Mouse (Mus musculus) lung, postnatal 14 days (tissue): Measurements from ENCODE around the gene Mid1.
A peak's percentile ranks its signal among the peaks of the same experiment; 100 is the strongest.
"Not testable (repeated sequence)": the region's sequence is repeated elsewhere in the genome, so short reads cannot be mapped to it uniquely, and the experiment has no call there.

Source experiments
- DNase-seq: peaks from one replicate; pipeline ENCODE4 v3.0.0; 2021

The Mid1 gene

GRCm38 (mm10) chrX:169989691-169990631 is 305.0 kb downstream of the Mid1 start:
- peak; percentile 75 for DNase-seq

GRCm38 (mm10) chrX:169991128-169991873 is 306.3 kb downstream of the Mid1 start:
- DNase-seq = peak; percentile 95

GRCm38 (mm10) chrX:169992086-169992930 is 307.3 kb downstream of the Mid1 start:
- DNase-seq = not testable (repeated sequence)

GRCm38 (mm10) chrX:169992951-169993547 is 308.1 kb downstream of the Mid1 start:
- not testable (repeated sequence) for DNase-seq

- DNase-seq = not testable (repeated sequence)
Measured at GRCm38 (mm10) chrX:169994011-169994865, 309.2 kb downstream of the Mid1 start.

GRCm38 (mm10) chrX:169994866-169995711 is 310.1 kb downstream of the Mid1 start:
- not testable (repeated sequence) for DNase-seq

- DNase-seq = not testable (repeated sequence)
Measured at GRCm38 (mm10) chrX:169995909-169996521, 311.0 kb downstream of the Mid1 start.

GRCm38 (mm10) chrX:169996926-169997325 is 311.9 kb downstream of the Mid1 start:
- peak; percentile 78 for DNase-seq

- DNase-seq = peak; percentile 56
Measured at GRCm38 (mm10) chrX:169997456-169997853, 312.5 kb downstream of the Mid1 start.

GRCm38 (mm10) chrX:169997854-169998456 is 313.0 kb downstream of the Mid1 start:
- DNase-seq = peak; percentile 100

GRCm38 (mm10) chrX:169998559-169999219 is 313.7 kb downstream of the Mid1 start:
- not testable (repeated sequence) for DNase-seq

- DNase-seq = not testable (repeated sequence)
Measured at GRCm38 (mm10) chrX:169999226-169999883, 314.4 kb downstream of the Mid1 start.

- not testable (repeated sequence) for DNase-seq
Measured at GRCm38 (mm10) chrX:169999912-170000641, 315.1 kb downstream of the Mid1 start.

GRCm38 (mm10) chrX:170000642-170001387 is 315.8 kb downstream of the Mid1 start:
- not testable (repeated sequence) for DNase-seq

- not testable (repeated sequence) for DNase-seq
Measured at GRCm38 (mm10) chrX:170001388-170001695, 316.3 kb downstream of the Mid1 start.

- DNase-seq = not testable (repeated sequence)
Measured at GRCm38 (mm10) chrX:170002510-170003197, 317.7 kb downstream of the Mid1 start.
